Mouse (Mus musculus): ENCODE measurements around the gene Csf2ra. TPM values are rescaled to one million over a fixed set of nuclear protein-coding genes. Genes with fewer than 3 reads are reported as not detected.

The Csf2ra gene
- 7.5 and 12.9 TPM in 2 replicates for polyA plus RNA-seq (2021; fragmentation: Nextera tagmentation)
- long read RNA-seq, experiment 1, partial matches to known transcripts, result 2 of 18 reads
- long read RNA-seq, experiment 1, other reads (novel, unspliced or antisense), result 15 of 18 reads
- long read RNA-seq, experiment 2, transcript Csf2ra-201 (12 exons, 1,849 nt), result major isoform, 5 of 73 reads
- long read RNA-seq, experiment 2, partial matches to known transcripts, result 15 of 73 reads
- long read RNA-seq, experiment 2, other reads (novel, unspliced or antisense), result 50 of 73 reads

DNA sequence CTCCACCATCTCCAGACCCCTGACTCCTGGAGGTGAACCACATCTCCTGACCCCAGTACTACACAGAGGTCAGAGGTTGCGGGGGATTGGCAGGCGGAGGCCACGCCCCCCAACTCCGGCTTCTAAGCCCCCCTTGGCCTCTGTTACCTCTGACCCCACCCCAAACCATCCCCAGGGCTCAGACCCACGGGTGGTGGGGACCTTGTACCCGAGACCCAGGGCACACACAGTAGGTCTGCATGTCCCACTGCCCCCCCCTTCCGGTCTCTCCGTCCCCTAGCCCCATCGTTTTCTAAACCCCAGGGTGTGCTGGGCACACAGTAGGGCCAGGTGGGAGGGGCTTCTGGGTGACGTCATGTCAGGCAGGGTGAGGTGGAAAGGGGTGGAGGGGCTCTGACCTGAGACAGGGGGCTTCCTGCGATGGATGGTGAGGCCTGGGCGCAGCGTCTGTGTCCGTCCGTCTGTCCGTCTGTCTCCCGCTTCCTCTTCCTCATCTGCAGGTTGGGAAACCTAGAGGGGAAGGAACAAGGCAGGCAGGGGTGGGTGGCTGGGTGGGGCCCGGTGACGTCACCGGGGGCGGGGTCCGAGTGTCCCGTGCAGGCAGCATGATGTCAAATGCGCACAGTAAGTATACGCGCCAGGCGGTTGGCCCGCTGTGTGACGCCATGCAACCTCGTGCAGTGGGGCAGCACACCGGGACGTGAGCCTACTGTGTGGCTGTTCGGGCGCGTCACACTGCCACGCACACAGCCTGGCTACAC is at the start of gene Csf2ra:
Csf2ra (minus strand) TSS at position 489 of the 761 bp plus-strand sequence.

DNA sequence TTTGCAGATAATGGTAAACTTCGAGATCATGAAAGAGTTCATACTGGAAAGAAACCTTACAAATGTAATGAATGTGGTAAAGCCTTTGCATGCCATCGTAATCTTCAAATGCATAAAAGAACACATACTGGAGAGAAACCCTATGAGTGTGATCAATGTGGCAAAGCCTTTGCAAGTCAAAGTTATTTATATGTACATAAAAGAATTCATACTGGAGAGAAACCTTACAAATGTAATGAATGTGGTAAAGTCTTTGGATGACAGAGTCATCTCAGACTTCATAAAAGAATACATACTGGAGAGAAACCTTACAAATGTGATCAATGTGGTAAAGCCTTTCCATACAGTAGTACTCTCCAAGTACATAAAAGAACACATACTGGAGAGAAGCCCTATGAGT is 44.6 kb downstream of the Csf2ra start, which contains the start of gene Gm6020:
Gm6020 (plus strand) TSS at position 301 of the 400 bp plus-strand sequence.

GRCm38 (mm10) chr19:61175756-61176324 is 52.4 kb downstream of the Csf2ra start, which contains the start of gene Gm7102:
Gm7102 (minus strand) TSS chr19:61176309.

Other genes with a start within 250 kb of the Csf2ra start
- gene Zfp950, start 87.6 kb downstream of the Csf2ra start, polyA plus RNA-seq (2021; fragmentation: Nextera tagmentation), result 19.9 and 21.7 TPM in 2 replicates
- gene Gm7102, start 52.1 kb downstream of the Csf2ra start, polyA plus RNA-seq (2021; fragmentation: Nextera tagmentation), result not detected in 2 replicates
- not detected in 2 replicates for gene Gm6020, start 44.5 kb downstream of the Csf2ra start, polyA plus RNA-seq (2021; fragmentation: Nextera tagmentation)
- gene Gm21060, start 68.6 kb upstream of the Csf2ra start, polyA plus RNA-seq (2021; fragmentation: Nextera tagmentation), result not detected in 2 replicates